Mouse (Mus musculus) thymus, postnatal 25 days (tissue): ENCODE measurements around the gene Mlxipl.

ENCODE experiments used
- DNase-seq: peaks from one replicate; pipeline ENCODE4 v3.0.0; 2022

The Mlxipl gene

GRCm38 (mm10) chr5:135080539-135080938 is 9.2 kb upstream of the Mlxipl start:
- no peak for DNase-seq

DNA sequence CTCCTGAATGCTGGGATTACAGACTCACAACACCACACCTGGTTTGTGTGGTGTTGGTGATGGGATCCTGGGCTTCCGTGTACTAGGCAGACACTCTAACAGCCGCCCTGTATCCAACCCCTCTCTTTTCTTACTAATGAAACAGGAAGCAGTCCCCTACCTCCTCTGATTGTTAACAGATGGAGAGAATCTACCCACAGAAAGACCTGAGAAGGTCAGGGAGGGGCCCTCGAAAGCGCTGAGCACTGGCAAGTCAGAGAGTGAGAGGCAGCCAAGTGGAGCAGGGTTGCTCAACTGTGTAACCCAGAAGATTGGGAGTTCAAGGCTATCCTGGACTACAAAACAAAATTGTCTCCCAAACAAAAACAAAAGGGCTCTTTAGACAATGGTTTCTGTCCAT is 2.8 kb upstream of the Mlxipl start:
- DNase-seq = no peak

DNA sequence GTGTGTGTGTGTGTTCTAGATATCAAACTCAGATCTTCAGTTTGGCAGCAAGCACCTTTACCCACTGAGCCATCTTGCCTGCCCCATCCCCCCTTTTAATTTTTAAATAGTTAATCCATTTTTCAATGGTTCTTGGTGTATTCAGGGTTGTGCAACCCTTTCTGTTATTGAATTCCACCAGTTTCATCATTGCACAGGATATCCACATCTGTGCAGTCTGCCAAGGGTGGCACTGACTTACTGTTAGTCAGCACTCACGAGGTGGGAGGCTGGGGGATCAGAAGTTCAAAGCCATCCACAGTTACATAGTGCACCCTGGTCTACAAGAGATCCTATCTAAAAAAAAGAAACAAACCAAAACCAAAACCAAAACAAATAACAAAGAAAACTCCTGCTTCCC is 11.3 kb downstream of the Mlxipl start:
- no peak for DNase-seq

GRCm38 (mm10) chr5:135103999-135104660 is 14.4 kb downstream of the Mlxipl start:
- no peak for DNase-seq

DNA sequence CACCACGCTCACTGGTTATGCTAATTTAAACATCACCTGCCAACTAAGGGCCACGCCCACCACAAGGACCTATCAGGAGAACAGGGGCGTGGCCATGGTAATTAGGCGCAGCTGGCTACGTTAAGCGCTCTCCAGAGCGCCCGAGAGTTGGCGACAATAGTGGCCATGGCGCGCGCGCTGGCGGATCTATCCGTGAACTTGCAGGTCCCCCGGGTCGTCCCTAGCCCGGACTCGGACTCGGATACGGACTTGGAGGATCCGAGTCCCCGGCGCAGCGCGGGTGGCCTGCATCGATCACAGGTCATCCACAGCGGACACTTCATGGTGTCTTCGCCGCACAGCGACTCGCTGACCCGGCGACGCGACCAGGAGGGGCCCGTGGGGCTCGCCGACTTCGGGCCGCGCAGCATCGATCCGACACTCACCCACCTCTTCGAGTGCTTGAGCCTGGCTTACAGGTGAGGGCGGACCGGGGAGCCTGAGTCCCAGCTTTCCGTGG is 17.1 kb downstream of the Mlxipl start:
- peak; percentile 56 for DNase-seq

GRCm38 (mm10) chr5:135107521-135108501 is 18.1 kb downstream of the Mlxipl start:
- peak; percentile 42 for DNase-seq

DNA sequence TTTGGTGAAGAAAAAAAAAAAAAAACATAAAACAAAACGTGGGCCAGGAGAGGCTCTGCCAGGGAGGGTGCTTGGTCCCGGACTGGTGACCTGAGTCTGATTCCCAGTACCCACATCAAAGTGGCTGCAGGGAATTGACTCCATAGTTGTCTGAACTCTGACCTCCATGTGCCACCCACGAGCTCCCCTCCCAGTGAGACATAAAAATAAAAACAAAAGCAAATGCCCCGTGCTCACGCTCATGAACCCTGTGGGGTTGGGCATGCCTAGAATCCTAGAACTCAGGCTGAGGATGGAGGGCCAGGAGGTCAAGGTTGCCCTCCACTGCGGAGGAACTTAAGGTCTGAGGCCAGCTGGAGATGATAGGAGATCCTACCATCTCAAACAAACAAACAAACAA is 19.3 kb downstream of the Mlxipl start:
- no peak for DNase-seq

GRCm38 (mm10) chr5:135109426-135109825 is 19.7 kb downstream of the Mlxipl start:
- no peak for DNase-seq

GRCm38 (mm10) chr5:135109976-135110375 is 20.3 kb downstream of the Mlxipl start:
- DNase-seq = no peak

GRCm38 (mm10) chr5:135113782-135114181 is 24.1 kb downstream of the Mlxipl start:
- DNase-seq = no peak

DNA sequence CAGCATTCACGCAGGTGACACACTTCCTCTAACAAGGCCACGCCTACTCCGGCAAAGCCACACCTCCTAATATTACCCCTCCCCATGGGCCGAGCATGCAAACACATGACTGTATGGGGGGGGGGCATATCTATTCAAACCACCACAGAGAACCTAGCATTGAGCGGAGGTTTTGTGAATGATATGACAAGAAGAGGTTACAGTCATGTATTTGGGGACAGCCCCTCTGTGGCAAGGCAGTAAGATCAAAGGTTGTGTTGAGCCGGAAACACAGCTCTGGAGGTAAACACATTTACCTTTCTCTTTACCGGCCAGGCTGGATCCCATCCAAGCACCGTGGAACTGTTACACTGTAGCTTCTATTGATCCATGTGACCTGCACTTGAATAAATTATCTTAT is 25.6 kb downstream of the Mlxipl start:
- DNase-seq = no peak

- peak; percentile 53 for DNase-seq
Observed at GRCm38 (mm10) chr5:135118589-135119081, 28.9 kb downstream of the Mlxipl start.

- DNase-seq = no peak
Observed at GRCm38 (mm10) chr5:135120753-135121152, 31.1 kb downstream of the Mlxipl start.

GRCm38 (mm10) chr5:135126121-135126520 is 36.4 kb downstream of the Mlxipl start:
- no peak for DNase-seq

DNA sequence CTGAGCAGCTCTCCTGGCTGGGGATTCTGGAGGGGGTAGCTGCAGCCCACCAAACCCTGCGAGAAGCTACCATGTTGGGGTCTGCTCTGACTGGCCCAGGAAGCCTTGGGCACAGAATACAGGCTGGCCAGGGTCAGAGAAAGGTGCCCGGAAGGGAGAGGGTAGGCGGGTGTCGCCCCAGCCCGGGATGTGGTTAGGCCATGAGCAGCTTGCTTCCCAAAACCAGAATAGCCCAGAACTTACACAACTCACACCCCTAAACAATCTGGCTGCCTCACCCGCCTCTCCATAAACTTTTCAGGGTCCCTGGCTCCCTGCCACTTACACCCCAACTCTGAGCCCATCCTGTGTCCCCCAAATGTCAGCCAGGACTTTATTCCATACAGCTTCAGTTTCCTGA is 38.0 kb downstream of the Mlxipl start:
- DNase-seq = no peak

DNA sequence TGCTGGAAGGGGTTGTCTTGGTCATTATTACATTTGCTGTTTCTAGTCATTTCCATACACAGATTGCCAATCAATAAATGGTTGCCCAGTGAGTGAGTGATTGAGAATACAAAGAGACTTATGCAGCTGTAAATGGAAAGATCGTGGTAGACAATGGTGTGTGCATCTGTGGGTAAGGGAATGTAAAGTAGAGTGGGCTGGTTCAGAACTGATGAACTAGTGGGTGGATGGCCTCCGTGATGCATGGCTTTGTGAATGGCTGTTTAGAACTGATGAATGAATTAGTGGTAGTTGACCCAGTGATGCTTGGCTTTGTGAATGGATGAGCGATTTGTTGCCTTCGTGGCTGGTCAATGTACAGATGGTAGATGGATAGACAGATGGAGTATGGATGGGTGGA is 40.1 kb downstream of the Mlxipl start:
- no peak for DNase-seq

- DNase-seq = peak; percentile 82
Observed at GRCm38 (mm10) chr5:135133736-135134405, 44.2 kb downstream of the Mlxipl start.

DNA sequence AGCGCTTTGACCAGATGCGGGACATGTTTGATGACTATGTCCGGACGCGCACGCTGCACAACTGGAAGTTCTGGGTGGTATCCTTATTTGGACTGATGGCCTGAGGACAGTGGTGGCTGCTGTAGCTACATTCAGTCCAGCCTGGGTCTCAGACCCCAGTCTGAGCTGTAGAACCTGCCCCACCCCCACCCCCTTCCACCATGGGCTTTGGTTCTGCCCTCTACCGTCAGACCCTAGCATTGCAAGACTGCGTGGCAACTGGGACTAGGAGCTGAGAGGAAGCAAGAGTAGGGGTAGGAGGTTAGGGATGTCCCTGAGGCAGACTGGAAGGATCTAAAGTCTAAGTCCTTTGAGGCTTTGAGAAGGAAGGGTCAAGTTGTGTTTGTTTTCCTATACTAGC is 44.8 kb downstream of the Mlxipl start:
- peak; percentile 62 for DNase-seq

- no peak for DNase-seq
Observed at GRCm38 (mm10) chr5:135139881-135140280, 50.2 kb downstream of the Mlxipl start.

GRCm38 (mm10) chr5:135144469-135144868 is 54.8 kb downstream of the Mlxipl start:
- no peak for DNase-seq

GRCm38 (mm10) chr5:135145532-135145931 is 55.8 kb downstream of the Mlxipl start:
- DNase-seq = no peak

DNA sequence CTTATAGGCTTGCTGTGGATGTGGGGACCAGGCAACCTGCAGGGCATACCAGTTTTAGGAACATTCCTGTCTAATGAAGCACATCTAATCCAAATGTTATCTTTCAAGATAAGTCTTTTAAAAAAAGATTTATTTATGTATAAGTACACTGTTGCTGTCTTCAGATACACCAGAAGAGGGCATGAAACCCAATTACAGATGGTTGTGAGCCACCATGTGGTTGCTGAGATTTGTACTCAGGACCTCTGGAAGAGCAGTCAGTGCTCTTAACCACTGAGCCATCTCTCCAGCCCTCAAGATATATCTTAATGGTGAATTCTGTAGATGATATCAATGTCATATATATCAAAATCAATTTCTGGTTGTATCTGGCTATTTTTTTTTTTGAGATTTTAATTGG is 56.3 kb downstream of the Mlxipl start:
- DNase-seq = no peak

GRCm38 (mm10) chr5:135148715-135149052 is 59.0 kb downstream of the Mlxipl start:
- no peak for DNase-seq
